Mouse (Mus musculus): ENCODE results near the gene Dync1i2.

The Dync1i2 gene

GRCm38 (mm10) chr2:71248071-71248470 lies 36.6 kb downstream of the Dync1i2 start:
- in situ Hi-C loops (cut with MboI; ENCODE audit: low pct_unique_long_range_greater_than_20kb in 1 of 2, low sequenced_read_pairs in 2 of 2, unreplicated experiment in 1 of 2), result no loop called here

GRCm38 (mm10) chr2:71250841-71251240 lies 39.3 kb downstream of the Dync1i2 start:
- in situ Hi-C loops (cut with MboI; ENCODE audit: low pct_unique_long_range_greater_than_20kb in 1 of 2, low sequenced_read_pairs in 2 of 2, unreplicated experiment in 1 of 2), result no loop called here

GRCm38 (mm10) chr2:71254836-71255235 lies 43.3 kb downstream of the Dync1i2 start:
- in situ Hi-C loops (cut with MboI; ENCODE audit: low pct_unique_long_range_greater_than_20kb in 1 of 2, low sequenced_read_pairs in 2 of 2, unreplicated experiment in 1 of 2), result no loop called here

GRCm38 (mm10) chr2:71256581-71256980 lies 45.1 kb downstream of the Dync1i2 start:
- in situ Hi-C loops (cut with MboI; ENCODE audit: low pct_unique_long_range_greater_than_20kb in 1 of 2, low sequenced_read_pairs in 2 of 2, unreplicated experiment in 1 of 2), result no loop called here

GRCm38 (mm10) chr2:71264585-71264984 lies 53.1 kb downstream of the Dync1i2 start:
- in situ Hi-C loops (cut with MboI; ENCODE audit: low pct_unique_long_range_greater_than_20kb in 1 of 2, low sequenced_read_pairs in 2 of 2, unreplicated experiment in 1 of 2), result loop anchor here in 1 of 2 experiments (10.0 kb wide), 1 partner anchor 110 kb away; no protein-coding TSS in a partner anchor

GRCm38 (mm10) chr2:71268691-71269090 lies 57.2 kb downstream of the Dync1i2 start:
- in situ Hi-C loops (cut with MboI; ENCODE audit: low pct_unique_long_range_greater_than_20kb in 1 of 2, low sequenced_read_pairs in 2 of 2, unreplicated experiment in 1 of 2), result loop anchor here in 1 of 2 experiments (10.0 kb wide), 1 partner anchor 114 kb away; no protein-coding TSS in a partner anchor

GRCm38 (mm10) chr2:71269332-71269731 lies 57.8 kb downstream of the Dync1i2 start:
- in situ Hi-C loops (cut with MboI; ENCODE audit: low pct_unique_long_range_greater_than_20kb in 1 of 2, low sequenced_read_pairs in 2 of 2, unreplicated experiment in 1 of 2), result loop anchor here in 1 of 2 experiments (10.0 kb wide), 1 partner anchor 115 kb away; no protein-coding TSS in a partner anchor

GRCm38 (mm10) chr2:71270085-71270484 lies 58.6 kb downstream of the Dync1i2 start:
- in situ Hi-C loops (cut with MboI; ENCODE audit: low pct_unique_long_range_greater_than_20kb in 1 of 2, low sequenced_read_pairs in 2 of 2, unreplicated experiment in 1 of 2), result no loop called here

GRCm38 (mm10) chr2:71273955-71274679 lies 62.6 kb downstream of the Dync1i2 start:
- in situ Hi-C loops (cut with MboI; ENCODE audit: low pct_unique_long_range_greater_than_20kb in 1 of 2, low sequenced_read_pairs in 2 of 2, unreplicated experiment in 1 of 2), result no loop called here

- in situ Hi-C loops (cut with MboI; ENCODE audit: low pct_unique_long_range_greater_than_20kb in 1 of 2, low sequenced_read_pairs in 2 of 2, unreplicated experiment in 1 of 2), result no loop called here
Measured at GRCm38 (mm10) chr2:71275734-71276133, 64.2 kb downstream of the Dync1i2 start.

GRCm38 (mm10) chr2:71278791-71279775 lies 67.6 kb downstream of the Dync1i2 start:
- in situ Hi-C loops (cut with MboI; ENCODE audit: low pct_unique_long_range_greater_than_20kb in 1 of 2, low sequenced_read_pairs in 2 of 2, unreplicated experiment in 1 of 2), result no loop called here

GRCm38 (mm10) chr2:71281981-71282380 lies 70.5 kb downstream of the Dync1i2 start:
- in situ Hi-C loops (cut with MboI; ENCODE audit: low pct_unique_long_range_greater_than_20kb in 1 of 2, low sequenced_read_pairs in 2 of 2, unreplicated experiment in 1 of 2), result no loop called here

GRCm38 (mm10) chr2:71290107-71290775 lies 78.7 kb downstream of the Dync1i2 start:
- in situ Hi-C loops (cut with MboI; ENCODE audit: low pct_unique_long_range_greater_than_20kb in 1 of 2, low sequenced_read_pairs in 2 of 2, unreplicated experiment in 1 of 2), result no loop called here

- in situ Hi-C loops (cut with MboI; ENCODE audit: low pct_unique_long_range_greater_than_20kb in 1 of 2, low sequenced_read_pairs in 2 of 2, unreplicated experiment in 1 of 2), result no loop called here
Measured at GRCm38 (mm10) chr2:71291566-71291965, 80.1 kb downstream of the Dync1i2 start.

GRCm38 (mm10) chr2:71293983-71294382 lies 82.5 kb downstream of the Dync1i2 start:
- in situ Hi-C loops (cut with MboI; ENCODE audit: low pct_unique_long_range_greater_than_20kb in 1 of 2, low sequenced_read_pairs in 2 of 2, unreplicated experiment in 1 of 2), result no loop called here

GRCm38 (mm10) chr2:71294489-71294888 lies 83.0 kb downstream of the Dync1i2 start:
- in situ Hi-C loops (cut with MboI; ENCODE audit: low pct_unique_long_range_greater_than_20kb in 1 of 2, low sequenced_read_pairs in 2 of 2, unreplicated experiment in 1 of 2), result no loop called here

- in situ Hi-C loops (cut with MboI; ENCODE audit: low pct_unique_long_range_greater_than_20kb in 1 of 2, low sequenced_read_pairs in 2 of 2, unreplicated experiment in 1 of 2), result no loop called here
Measured at GRCm38 (mm10) chr2:71295844-71296243, 84.3 kb downstream of the Dync1i2 start.

- in situ Hi-C loops (cut with MboI; ENCODE audit: low pct_unique_long_range_greater_than_20kb in 1 of 2, low sequenced_read_pairs in 2 of 2, unreplicated experiment in 1 of 2), result no loop called here
Measured at GRCm38 (mm10) chr2:71297501-71297900, 86.0 kb downstream of the Dync1i2 start.

GRCm38 (mm10) chr2:71298729-71299128 lies 87.2 kb downstream of the Dync1i2 start:
- in situ Hi-C loops (cut with MboI; ENCODE audit: low pct_unique_long_range_greater_than_20kb in 1 of 2, low sequenced_read_pairs in 2 of 2, unreplicated experiment in 1 of 2), result no loop called here
